Mouse (Mus musculus) retina, adult 2 months (tissue): ENCODE data around the gene Copg2.

Experiments used
- DNase-seq: peaks from one replicate; pipeline ENCODE4 v3.0.0-alpha.2; 2012; ENCODE audit warnings: low read depth, low spot score

Gene Copg2

GRCm38 (mm10) chr6:30896195-30896985 is at the start of gene Copg2:
Gene Copg2, minus strand, starts transcription at chr6:30896794.
- peak; percentile 85 for DNase-seq

- no peak for DNase-seq
Measured at GRCm38 (mm10) chr6:30939264-30939663, 42.7 kb upstream of the Copg2 start.

GRCm38 (mm10) chr6:30922821-30923220 is 26.2 kb upstream of the Copg2 start:
- DNase-seq: no peak

- DNase-seq: no peak
Measured at GRCm38 (mm10) chr6:30921826-30922225, 25.2 kb upstream of the Copg2 start.

GRCm38 (mm10) chr6:30920834-30921675 is 24.5 kb upstream of the Copg2 start:
- DNase-seq: no peak

- no peak for DNase-seq
Measured at GRCm38 (mm10) chr6:30915473-30915872, 18.9 kb upstream of the Copg2 start, which contains the start of gene Tsga13. Gene Tsga13, minus strand, starts transcription at chr6:30915573.

GRCm38 (mm10) chr6:30907970-30908369 is 11.4 kb upstream of the Copg2 start:
- DNase-seq: no peak

GRCm38 (mm10) chr6:30904911-30905310 is 8.3 kb upstream of the Copg2 start:
- DNase-seq: no peak

GRCm38 (mm10) chr6:30904033-30904432 is 7.4 kb upstream of the Copg2 start:
- DNase-seq: no peak

GRCm38 (mm10) chr6:30897520-30897919 is 926 bp upstream of the Copg2 start:
- DNase-seq: no peak

- DNase-seq: no peak
Measured at GRCm38 (mm10) chr6:30896986-30897327, 363 bp upstream of the Copg2 start.

- DNase-seq: no peak
Measured at GRCm38 (mm10) chr6:30895819-30896194, 787 bp downstream of the Copg2 start.

- DNase-seq: no peak
Measured at GRCm38 (mm10) chr6:30893081-30893480, 3.5 kb downstream of the Copg2 start.

- no peak for DNase-seq
Measured at GRCm38 (mm10) chr6:30891761-30892160, 4.8 kb downstream of the Copg2 start.

- DNase-seq: no peak
Measured at GRCm38 (mm10) chr6:30884856-30885255, 11.7 kb downstream of the Copg2 start.

- no peak for DNase-seq
Measured at GRCm38 (mm10) chr6:30883491-30883890, 13.1 kb downstream of the Copg2 start.

GRCm38 (mm10) chr6:30876661-30877060 is 19.9 kb downstream of the Copg2 start:
- DNase-seq: no peak

- DNase-seq: no peak
Measured at GRCm38 (mm10) chr6:30866501-30866900, 30.1 kb downstream of the Copg2 start.

- DNase-seq: no peak
Measured at GRCm38 (mm10) chr6:30865031-30865678, 31.4 kb downstream of the Copg2 start.

- no peak for DNase-seq
Measured at GRCm38 (mm10) chr6:30855956-30856355, 40.6 kb downstream of the Copg2 start.

GRCm38 (mm10) chr6:30855205-30855604 is 41.4 kb downstream of the Copg2 start:
- DNase-seq: no peak

- no peak for DNase-seq
Measured at GRCm38 (mm10) chr6:30849818-30850217, 46.8 kb downstream of the Copg2 start.
